Mouse (Mus musculus) embryonic fibroblast, embryonic 13.5 days (primary cell): Measurements from ENCODE around the gene Slc6a18.

ENCODE experiments used
- CTCF ChIP-seq: IDR thresholded peaks from 2 replicates; pipeline ENCODE4 v1.5.1; 2011; ENCODE audit warnings: mild to moderate bottlenecking, control low read depth, low read length, moderate library complexity, borderline replicate concordance; ENCODE audit not compliant: insufficient read depth
- POLR2A ChIP-seq: IDR thresholded peaks from 2 replicates; pipeline ENCODE4 v1.6.1; 2011; ENCODE audit warnings: low read depth, mild to moderate bottlenecking, control low read depth, low read length, moderate library complexity

DNA sequence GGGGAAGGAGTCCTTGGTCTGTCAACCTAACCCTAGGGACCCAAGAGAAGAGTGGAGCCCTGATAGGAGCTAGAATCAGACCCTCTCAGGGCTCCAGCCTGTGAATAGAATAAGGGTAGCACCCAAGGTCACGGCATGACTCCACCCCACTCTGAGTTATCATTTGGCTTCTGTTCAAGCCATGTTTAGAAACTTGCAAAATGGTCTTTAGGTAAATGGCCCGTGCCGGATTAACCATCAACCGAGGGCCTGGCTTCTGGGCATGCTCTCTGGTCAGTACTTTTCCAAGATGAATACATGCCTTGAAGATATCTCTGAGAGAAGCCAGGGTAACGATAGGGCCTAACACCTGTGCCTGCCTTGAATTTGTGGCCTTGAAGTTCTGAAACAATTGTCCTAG, 33.4 kb upstream of the Slc6a18 start:
- no peak for TF ChIP-seq CTCF
- TF ChIP-seq POLR2A, result no peak
